Mouse (Mus musculus) cortical plate, adult 2 months (tissue): ENCODE measurements around the gene Catsper1.

Experiments
- CTCF ChIP-seq: fragments of 200-500 bp; IDR thresholded peaks from 2 replicates; pipeline ENCODE4 v1.5.1; 2011; ENCODE audit warnings: mild to moderate bottlenecking, control low read depth, low read length; ENCODE audit not compliant: insufficient read depth; ENCODE audit errors: extremely low read depth
- POLR2A ChIP-seq: fragments of 200-500 bp; IDR thresholded peaks from 2 replicates; pipeline ENCODE4 v1.6.1; 2011; ENCODE audit warnings: mild to moderate bottlenecking, low read length, control low read depth; ENCODE audit not compliant: insufficient read depth; ENCODE audit errors: extremely low read depth

GRCm38 (mm10) chr19:5367053-5367359 lies 31.5 kb downstream of the Catsper1 start, which contains the start of gene Banf1:
- no peak for TF ChIP-seq CTCF
- no peak for TF ChIP-seq POLR2A
